Mouse (Mus musculus) embryonic facial prominence, embryonic 14.5 days (tissue): ENCODE data around the gene Gnb3. TPM values are rescaled to one million over a fixed set of nuclear protein-coding genes. Genes with fewer than 3 reads are reported as not detected.
"Not testable (repeated sequence)": the region's sequence is repeated elsewhere in the genome, so short reads cannot be mapped to it uniquely, and the experiment has no call there.

ENCODE experiments used
- ATAC-seq: fragments of 200-750 bp; cut with Nextera tagmentation; 2 replicates; pipeline ENCODE4 v1.8.0; 2017; ENCODE audit warnings: low read depth, moderate number of reproducible peaks, moderate TSS enrichment
- DNase-seq: peaks from one replicate; pipeline ENCODE4 v3.0.0-alpha.2; 2015; ENCODE audit warnings: low spot score
- H3K27ac ChIP-seq: fragments of 300-500 bp; sonication (generic); replicated peaks from 2 replicates; pipeline ENCODE4 v1.5.1; 2014; ENCODE audit warnings: low read depth, mild to moderate bottlenecking, low read length, moderate library complexity
- H3K27me3 ChIP-seq: fragments of 300-500 bp; sonication (generic); replicated peaks from 2 replicates; pipeline ENCODE4 v1.6.1; 2014; ENCODE audit warnings: low read length; ENCODE audit not compliant: control insufficient read depth, insufficient read depth
- H3K36me3 ChIP-seq: fragments of 300-500 bp; sonication (generic); 2 replicates; pipeline ENCODE4 v1.6.1; 2014; ENCODE audit warnings: low read length, mixed read lengths; ENCODE audit not compliant: control insufficient read depth, insufficient read depth
- H3K4me1 ChIP-seq: fragments of 300-500 bp; sonication (generic); 2 replicates; pipeline ENCODE4 v1.6.1; 2014; ENCODE audit warnings: antibody characterized with exemption, low read length; ENCODE audit not compliant: control insufficient read depth, insufficient read depth
- H3K4me2 ChIP-seq: fragments of 300-500 bp; sonication (generic); 2 replicates; pipeline ENCODE4 v1.6.1; 2014; ENCODE audit warnings: low read depth, mild to moderate bottlenecking, low read length, moderate library complexity, mixed read lengths
- H3K4me3 ChIP-seq: fragments of 300-500 bp; sonication (generic); 2 replicates; pipeline ENCODE4 v1.5.1; 2014; ENCODE audit warnings: low read depth, mild to moderate bottlenecking, low read length
- H3K9ac ChIP-seq: fragments of 300-500 bp; sonication (generic); 2 replicates; pipeline ENCODE4 v1.6.1; 2014; ENCODE audit warnings: low read depth, mild to moderate bottlenecking, low read length, moderate library complexity, mixed read lengths
- H3K9me3 ChIP-seq: fragments of 300-500 bp; sonication (generic); 2 replicates; pipeline ENCODE4 v1.6.1; 2016; ENCODE audit warnings: low read length; ENCODE audit not compliant: control insufficient read depth
- WGBS: fragments of 180-500 bp; shearing (Covaris S2); extraction: QIAGEN DNeasy Blood & Tissue Kit; methylation state at CpG from one replicate; pipeline ENCODE4 v1.1.7; 2014; 5-methylcytosine and 5-hydroxymethylcytosine counted together
- polyA plus RNA-seq: library from polyadenylated mRNA; unstranded; fragments of >200 nt; fragmentation: Nextera tagmentation; extraction: Ambion mirVana; gene quantifications from 2 replicates; pipeline ENCODE4 v1.2.1, GENCODE M21; 2014

The Gnb3 gene
- polyA plus RNA-seq, 1 experiment from 2014 or later: 3.5 TPM

DNA sequence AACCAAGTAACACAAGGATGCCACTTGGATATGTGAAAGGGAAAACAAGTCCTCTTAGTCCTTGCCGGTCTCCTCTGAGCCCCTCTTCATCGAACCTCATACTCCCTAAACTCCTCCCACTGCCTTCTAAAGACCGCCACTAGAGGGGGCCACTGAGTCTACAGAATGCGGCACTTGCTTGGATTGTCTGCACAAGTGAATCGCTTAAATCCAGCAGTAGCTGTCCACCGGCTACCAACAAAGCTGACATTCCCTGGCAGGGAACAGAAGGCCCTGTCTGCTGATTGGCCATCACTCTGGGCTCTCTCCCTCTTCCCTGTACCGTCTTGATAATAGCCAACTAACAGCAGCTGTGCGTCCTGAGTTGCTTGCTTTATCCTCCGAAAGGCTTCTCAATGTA lies 7.2 kb upstream of the Gnb3 start:
- Histone ChIP-seq H3K9ac (no peak overlapping the region), H3K4me3 (no peak overlapping the region), H3K27ac (no peak overlapping the region), H3K9me3 (no peaks in the 10 kb centered on the region), H3K4me1 (no peaks in the 10 kb centered on the region), H3K4me2 (no peak overlapping the region), H3K36me3 (peaks cover 61% of the 10 kb centered on the region), H3K27me3 (no peaks in the 10 kb centered on the region)
- ATAC-seq (peak; percentile 82), DNase-seq (peak; percentile 93)
- WGBS: 9% methylated on average over 9 of the region's 9 CpGs

DNA sequence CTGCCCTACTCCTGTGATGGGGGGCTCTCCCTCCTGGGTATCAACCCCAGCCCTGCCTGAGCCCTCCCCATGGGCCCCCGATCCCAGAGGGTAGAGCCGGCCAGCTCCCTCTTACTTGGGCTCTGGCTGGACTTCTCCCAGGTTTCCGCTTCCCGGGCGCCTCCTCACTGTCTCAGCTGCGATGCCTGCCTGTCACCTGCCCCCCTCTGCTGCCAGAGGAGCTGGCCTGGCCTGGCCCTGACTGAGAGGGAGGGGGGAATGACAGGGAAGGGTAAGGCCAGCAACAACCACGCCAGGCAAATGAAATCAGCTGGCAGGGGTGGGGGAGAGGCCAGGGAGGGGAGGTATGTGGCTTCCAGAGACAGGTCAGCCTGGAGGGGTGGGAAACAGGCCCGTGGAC lies 270 bp downstream of the Gnb3 start:
- Histone ChIP-seq H3K9me3 (no peaks in the 10 kb centered on the region), H3K27ac (0 out of 2 replicates have a peak overlapping the region, but pooled peaks have one; percentile 17), H3K4me2 (0 out of 2 replicates have a peak overlapping the region, but pooled peaks have one; percentile 6), H3K4me3 (no peak overlapping the region), H3K27me3 (no peaks in the 10 kb centered on the region), H3K4me1 (peaks cover 7% of the 10 kb centered on the region; the same call in 1 of the 2 replicates), H3K9ac (peak overlapping the region; percentile 35), H3K36me3 (peaks cover 28% of the 10 kb centered on the region)
- DNase-seq: peak; percentile 26
- WGBS: 11% methylated on average over 8 of the region's 8 CpGs
- ATAC-seq: peak; percentile 16; the same call in 1 of the 2 replicates

DNA sequence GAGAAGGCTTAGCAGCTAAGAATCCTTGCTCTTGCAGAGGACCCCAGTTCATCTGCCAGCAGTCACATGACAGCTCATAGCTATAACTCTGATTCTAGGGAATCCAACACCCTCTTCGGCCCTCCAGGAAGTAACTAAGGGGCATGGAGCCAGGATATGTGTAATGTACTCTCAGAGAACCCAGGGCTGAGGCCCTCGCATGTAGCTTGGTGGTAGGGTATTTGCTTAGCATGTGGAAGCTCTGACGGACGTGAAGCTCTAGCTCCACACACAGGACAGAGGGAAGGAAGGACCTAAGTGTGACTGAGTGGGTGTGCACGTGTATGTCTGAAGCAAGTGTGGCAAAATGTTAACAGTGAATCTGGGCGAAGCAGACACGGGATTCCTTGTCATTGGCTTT lies 3.7 kb downstream of the Gnb3 start:
- Histone ChIP-seq H3K9me3 (no peaks in the 10 kb centered on the region), H3K27ac (no peak overlapping the region), H3K4me3 (no peak overlapping the region), H3K4me1 (peaks cover 7% of the 10 kb centered on the region; the same call in 1 of the 2 replicates), H3K36me3 (peaks cover 17% of the 10 kb centered on the region), H3K4me2 (no peak overlapping the region), H3K27me3 (no peaks in the 10 kb centered on the region), H3K9ac (no peak overlapping the region)
- peak; percentile 51 for DNase-seq
- no peak for ATAC-seq
- WGBS: 64% methylated on average over 7 of the region's 7 CpGs

DNA sequence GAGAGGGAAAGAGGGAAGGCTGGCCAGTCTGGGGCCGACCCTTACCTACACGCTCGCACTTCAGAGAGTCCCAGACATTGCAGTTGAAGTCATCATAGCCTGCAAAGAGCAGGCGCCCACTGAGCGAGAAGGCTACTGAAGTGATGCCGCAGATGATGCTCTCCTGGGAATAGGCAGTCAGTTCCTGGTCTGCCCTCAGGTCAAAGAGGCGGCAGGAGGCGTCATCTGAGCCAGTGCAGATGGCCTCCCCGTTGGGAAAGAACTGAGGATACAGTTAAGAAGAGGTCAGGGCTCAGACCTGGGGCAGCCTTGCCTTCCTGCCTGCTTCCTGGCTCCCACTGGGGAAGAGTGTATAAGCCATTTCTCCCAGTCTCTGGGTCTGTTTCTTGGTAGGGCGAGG lies 4.5 kb downstream of the Gnb3 start:
- peaks cover 7% of the 10 kb centered on the region; the same call in 1 of the 2 replicates for H3K4me1 ChIP-seq
- ATAC-seq: no peak
- 31% methylated on average over 10 of the region's 10 CpGs for WGBS
- H3K4me2 ChIP-seq: no peak overlapping the region
- H3K27ac ChIP-seq: no peak overlapping the region
- peaks cover 12% of the 10 kb centered on the region; the same call in 1 of the 2 replicates for H3K36me3 ChIP-seq
- H3K27me3 ChIP-seq: no peaks in the 10 kb centered on the region
- H3K9me3 ChIP-seq: no peaks in the 10 kb centered on the region
- no peak for DNase-seq
- H3K9ac ChIP-seq: no peak overlapping the region
- no peak overlapping the region for H3K4me3 ChIP-seq

DNA sequence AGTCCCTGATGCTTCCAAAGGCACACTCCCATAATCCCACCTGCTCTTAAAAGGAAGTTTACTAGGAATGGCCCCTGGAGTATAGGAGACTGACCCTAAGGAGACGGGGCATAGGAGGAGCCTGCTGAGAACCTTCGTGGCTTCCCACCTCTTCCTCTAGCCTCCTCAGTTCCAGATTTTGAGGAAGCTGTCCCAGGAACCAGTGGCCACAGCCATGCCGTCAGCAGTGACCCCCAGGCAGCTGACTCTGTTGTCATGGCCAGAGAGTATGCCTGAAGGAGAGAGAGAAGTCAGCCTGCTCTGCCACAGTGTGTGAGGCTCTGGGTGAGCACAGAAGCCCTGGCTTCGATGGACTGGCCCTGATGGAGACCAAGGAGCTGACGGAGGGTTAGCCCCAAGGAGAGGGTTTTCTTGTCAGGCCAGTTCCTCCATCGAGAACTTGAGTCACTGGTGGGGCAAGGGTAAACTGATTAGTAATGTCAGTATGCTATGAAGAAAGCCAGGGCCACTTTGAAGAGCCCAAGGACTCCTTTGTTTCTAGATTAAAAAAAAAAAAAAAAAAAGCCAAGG lies 5.5 kb downstream of the Gnb3 start:
- ATAC-seq (no peak), DNase-seq (no peak)
- no peak overlapping the region for H3K4me2 ChIP-seq
- no peaks in the 10 kb centered on the region for H3K9me3 ChIP-seq
- H3K4me3 ChIP-seq: no peak overlapping the region
- no peaks in the 10 kb centered on the region for H3K27me3 ChIP-seq
- no peak overlapping the region for H3K9ac ChIP-seq
- H3K27ac ChIP-seq: no peak overlapping the region
- WGBS: 86% methylated on average over 6 of the region's 6 CpGs
- peaks cover 12% of the 10 kb centered on the region; the same call in 1 of the 2 replicates for H3K36me3 ChIP-seq
- H3K4me1 ChIP-seq: 0 out of 2 replicates have a peak, but pooled peaks cover 3% of the 10 kb centered on the region

DNA sequence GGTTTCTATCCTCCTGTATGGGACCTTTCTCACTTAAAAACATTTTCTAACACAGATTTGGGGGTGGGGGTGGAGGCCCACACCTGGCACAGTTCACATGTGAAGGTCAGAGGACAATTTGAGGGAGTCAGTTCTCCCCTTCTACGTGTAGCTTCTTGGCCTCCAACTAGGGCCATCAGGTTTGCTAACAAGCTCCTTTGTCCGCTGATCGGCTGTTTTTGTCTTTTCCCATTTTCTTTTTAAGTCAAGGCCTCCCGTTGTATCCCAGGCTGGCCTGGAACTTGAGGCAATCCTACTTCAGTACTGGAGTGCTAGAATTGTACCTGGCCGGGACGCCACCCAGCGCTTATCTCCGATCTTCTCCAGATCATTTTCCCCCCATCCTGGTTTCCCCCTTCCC lies 8.4 kb downstream of the Gnb3 start:
- Histone ChIP-seq H3K4me2 (peak overlapping the region; percentile 81; the same call in 1 of the 2 replicates), H3K9me3 (no peaks in the 10 kb centered on the region), H3K4me1 (peaks cover 9% of the 10 kb centered on the region; the same call in 1 of the 2 replicates), H3K27me3 (no peaks in the 10 kb centered on the region), H3K36me3 (peaks cover 22% of the 10 kb centered on the region; the same call in 1 of the 2 replicates), H3K4me3 (no peak overlapping the region), H3K9ac (no peak overlapping the region), H3K27ac (no peak overlapping the region)
- 94% methylated on average over 8 of the region's 8 CpGs for WGBS
- DNase-seq (no peak), ATAC-seq (no peak)

DNA sequence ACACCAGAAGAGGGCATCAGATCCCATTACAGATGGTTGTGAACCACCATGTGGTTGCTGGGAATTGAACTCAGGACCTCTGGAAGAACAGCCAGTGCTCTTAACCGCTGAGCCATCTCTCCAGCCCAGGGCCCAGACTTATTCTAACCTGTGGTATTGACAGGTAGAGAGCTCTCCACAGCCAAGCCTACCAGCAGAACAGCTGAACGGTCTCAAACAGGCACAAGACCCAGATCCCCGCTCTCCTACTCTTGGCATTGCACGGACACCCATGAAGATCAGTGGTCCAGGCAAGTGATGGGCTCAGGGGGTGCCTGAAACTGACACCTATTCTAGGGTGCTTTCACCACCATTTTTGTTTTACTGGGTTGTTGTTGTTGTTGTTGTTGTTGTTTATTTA lies 8.9 kb downstream of the Gnb3 start:
- Histone ChIP-seq H3K4me3 (peak overlapping the region; percentile 58; the same call in 1 of the 2 replicates), H3K36me3 (peaks cover 24% of the 10 kb centered on the region), H3K4me2 (peak overlapping the region; percentile 81)
- not testable (repeated sequence) for H3K27ac ChIP-seq, H3K9me3 ChIP-seq, H3K9ac ChIP-seq, H3K27me3 ChIP-seq, ATAC-seq, DNase-seq, H3K4me1 ChIP-seq
- WGBS: 94% methylated on average over 4 of the region's 4 CpGs

DNA sequence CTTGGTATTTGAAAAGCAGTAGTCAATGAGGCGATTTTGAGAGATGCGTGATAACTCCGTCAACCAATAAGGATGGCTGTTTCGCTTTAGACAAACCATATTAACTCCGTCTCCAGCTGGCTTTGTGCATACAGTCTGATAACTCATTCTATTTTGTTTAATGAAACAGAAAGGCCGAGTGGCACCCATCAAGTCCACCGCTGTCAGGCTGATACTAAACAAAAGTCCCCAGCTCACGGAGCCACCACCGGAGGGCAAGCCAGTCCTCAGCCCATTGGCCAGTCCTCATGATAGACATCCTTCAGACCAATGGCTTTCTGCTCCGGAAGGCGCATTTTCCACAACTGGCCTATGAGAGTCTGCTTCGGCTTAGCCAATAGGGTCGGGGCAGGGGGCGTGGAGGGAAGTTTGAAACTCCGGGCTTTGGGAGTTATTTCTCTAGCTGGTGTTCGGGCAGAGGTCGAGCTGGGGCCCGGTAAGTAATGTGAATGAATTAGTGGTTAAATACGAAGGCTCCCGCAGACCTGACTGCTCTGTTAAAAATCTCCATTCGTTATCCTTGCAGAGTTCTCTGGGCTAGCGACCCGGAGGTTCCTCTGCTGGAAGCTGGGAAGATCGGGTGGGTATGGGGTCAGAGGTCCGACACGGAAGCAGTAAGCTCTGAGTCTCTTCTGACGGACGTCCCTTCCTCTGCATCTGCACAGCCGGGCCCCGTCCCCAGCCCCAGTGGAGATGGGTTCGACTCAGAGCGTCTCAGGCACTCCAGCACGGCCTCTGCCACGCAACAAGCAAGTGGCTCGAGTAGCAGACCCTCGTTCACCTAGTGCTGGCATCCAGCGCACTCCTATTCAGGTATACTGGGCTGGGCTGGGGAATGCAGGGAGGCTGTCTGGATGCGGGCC lies 10.0 kb downstream of the Gnb3 start:
- H3K9me3 ChIP-seq: no peaks in the 10 kb centered on the region
- DNase-seq: peak; percentile 99
- H3K27ac ChIP-seq: peak overlapping the region; percentile 95
- peak overlapping the region; percentile 74 for H3K9ac ChIP-seq
- under 1% methylated on average over 36 of the region's 38 CpGs for WGBS
- no peaks in the 10 kb centered on the region for H3K27me3 ChIP-seq
- peak overlapping the region; percentile 58 for H3K4me3 ChIP-seq
- peaks cover 9% of the 10 kb centered on the region; the same call in 1 of the 2 replicates for H3K4me1 ChIP-seq
- H3K36me3 ChIP-seq: peaks cover 36% of the 10 kb centered on the region
- H3K4me2 ChIP-seq: peak overlapping the region; percentile 81
- peak; percentile 90 for ATAC-seq
